In the genomic region with DNA sequence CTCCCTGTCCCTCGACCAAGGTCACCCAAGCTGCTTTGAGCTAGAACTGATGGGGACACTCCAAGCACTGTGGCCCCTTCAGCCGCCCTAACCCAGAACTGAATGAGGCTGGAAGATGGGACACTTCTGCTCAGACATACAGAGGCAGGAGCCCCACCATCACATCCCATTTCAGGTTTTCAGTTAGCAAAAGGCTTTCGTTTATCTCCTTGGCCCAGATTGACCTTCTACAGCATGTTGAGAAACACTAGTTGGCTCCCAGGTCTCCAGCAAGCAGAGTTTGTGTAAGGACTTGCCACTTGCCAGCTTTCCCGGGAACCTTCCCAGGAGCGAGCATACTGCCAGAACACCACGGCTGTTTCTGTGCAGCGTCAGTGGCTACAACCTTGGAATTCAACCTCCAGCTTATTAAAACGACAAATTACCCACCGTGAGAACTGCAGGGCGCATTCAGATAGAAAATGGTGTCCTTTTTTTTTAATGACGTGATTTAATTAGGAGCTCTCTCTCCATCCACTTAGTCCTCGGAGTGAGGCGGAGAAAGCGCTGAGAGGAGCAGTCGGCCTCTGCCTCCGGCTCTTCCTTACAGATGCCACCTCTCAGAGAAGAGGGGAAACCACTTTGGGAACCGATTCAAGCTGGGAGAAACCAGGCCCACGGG, we compare ENCODE assay signal across 10 mouse cellular contexts. TPM values are rescaled to one million over a fixed set of nuclear protein-coding genes. Genes with fewer than 3 reads are reported as not detected.
DNase-seq lines count a peak whose midpoint lies in the region; ATAC-seq and TF ChIP-seq lines count a peak whose summit lies in the region.
"Had no signal": no experiment of that assay in that cellular context is flagged by ENCODE, and none has a peak within 500 bp of the region (broad histone marks: within the 10 kb centered on the region; RNA-seq: fewer than 3 reads in every experiment).

No protein-coding gene starts in this region.

- H3K27ac ChIP-seq in stomach, postnatal 0 days (replicated peaks), result no peak overlapping the region
- H3K27ac ChIP-seq: embryonic facial prominence, embryonic 12.5 days had no signal

- no peak for ATAC-seq in stomach, postnatal 0 days (ENCODE audit: low FRiP score, low TSS enrichment)
- ATAC-seq in megakaryocyte-erythroid progenitor cell, adult 5-6 weeks (replicated peaks; ENCODE audit: low FRiP score, low TSS enrichment, poor library complexity, severe bottlenecking), result no peak

- H3K9ac ChIP-seq in stomach, postnatal 0 days (ENCODE audit: low read length), result no peak overlapping the region
- H3K9ac ChIP-seq: embryonic facial prominence, embryonic 12.5 days had no signal

- peaks cover 3% of the 10 kb centered on the region; the same call in 1 of the 2 replicates for H3K4me1 ChIP-seq in lung, adult 2 months (ENCODE audit: control insufficient read depth, insufficient read depth, low read length)
- H3K4me1 ChIP-seq in stomach, postnatal 0 days (replicated peaks; ENCODE audit: control insufficient read depth, insufficient read depth), result no peaks in the 10 kb centered on the region

- peak; percentile 26 to 37 for DNase-seq in lung, adult 18-20 months
- no peak for DNase-seq in lung, adult 2 months
- peak; percentile 11 for DNase-seq in cerebellum, adult 8-10 months
- peak; percentile 85 for DNase-seq in gastrocnemius, postnatal 14 days
- peak; percentile 46 to 74 for DNase-seq in left cerebral cortex, postnatal 10 days (ENCODE audit: extremely low spot score in 1 of 2, low spot score in 2 of 2)
- peak; percentile 32 to 73 for DNase-seq in urinary bladder, postnatal 36 days (ENCODE audit: low spot score in 2 of 2)
- DNase-seq in stomach, postnatal 0 days (ENCODE audit: low spot score), result no peak

- H3K4me3 ChIP-seq in lung, adult 2 months (replicated peaks; ENCODE audit: extremely low read depth, low read depth, low read length), result no peak overlapping the region
- no peak overlapping the region for H3K4me3 ChIP-seq in stomach, postnatal 0 days (ENCODE audit: low read depth, low read length)
- H3K4me3 ChIP-seq: embryonic facial prominence, embryonic 12.5 days had no signal

- H3K4me2 ChIP-seq in stomach, postnatal 0 days (replicated peaks; ENCODE audit: low read depth), result no peak overlapping the region
- H3K4me2 ChIP-seq: embryonic facial prominence, embryonic 12.5 days had no signal

- intact Hi-C loops in gastrocnemius, postnatal 14 days (cut with DNase I; ENCODE audit: low total_unique reads), result no loop called here
- intact Hi-C loops in left cerebral cortex, postnatal 10 days (cut with DNase I), result no loop called here

- TF ChIP-seq CTCF in lung, adult 2 months (IDR thresholded peaks at IDR 0.05; ENCODE audit: insufficient read depth, low read length), result no peak
- TF ChIP-seq CTCF in stomach, postnatal 0 days (IDR thresholded peaks at IDR 0.05; ENCODE audit: low read depth), result no peak

- H3K9me3 ChIP-seq in stomach, postnatal 0 days (ENCODE audit: control insufficient read depth, low read length), result no peaks in the 10 kb centered on the region
- H3K9me3 ChIP-seq: embryonic facial prominence, embryonic 12.5 days; G1E had no signal

- no peaks in the 10 kb centered on the region for H3K36me3 ChIP-seq in stomach, postnatal 0 days (ENCODE audit: control insufficient read depth, insufficient read depth, low read length)
- H3K36me3 ChIP-seq: embryonic facial prominence, embryonic 12.5 days; G1E had no signal

- TF ChIP-seq POLR2A in lung, adult 2 months (IDR thresholded peaks at IDR 0.05; ENCODE audit: borderline replicate concordance, extremely low read depth, low read depth, low read length), result no peak

- TF ChIP-seq EP300 in stomach, postnatal 0 days (optimal IDR thresholded peaks at IDR 0.05), result no peak

- no peaks in the 10 kb centered on the region for H3K27me3 ChIP-seq in stomach, postnatal 0 days (ENCODE audit: control insufficient read depth, insufficient read depth, low read length)
- H3K27me3 ChIP-seq: embryonic facial prominence, embryonic 12.5 days had no signal

- WGBS in lung, adult 2 months, result 73% methylated on average over 18 of the region's 18 CpGs
- 74% methylated on average over 18 of the region's 18 CpGs for WGBS in stomach, postnatal 0 days

RNA-seq across cellular contexts. Expression of a gene that starts 39.7 kb away (rescaled TPM):
- 9.9 and 14.1 TPM in 2 replicates for polyA plus RNA-seq in lung, adult 2 months (2012; rRNA removed)
- total RNA-seq in gastrocnemius, postnatal 14 days (2021), result 1 to 10 TPM; 7.2 to 9.5 TPM
- total RNA-seq in left cerebral cortex, postnatal 10 days (2021), result 10 to 100 TPM; 15.0 to 17.8 TPM
- polyA plus RNA-seq in stomach, postnatal 0 days (2015; fragmentation: Nextera tagmentation; extraction: Ambion mirVana), result 2.1 and 2.4 TPM in 2 replicates
- 20.6 and 27.2 TPM in 2 replicates for total RNA-seq in megakaryocyte-erythroid progenitor cell, adult 5-6 weeks (2014; fragmentation: Nextera tagmentation)
- total RNA-seq in megakaryocyte-erythroid progenitor cell, adult 5-6 weeks (2017), result 15.5 and 39.4 TPM in 2 replicates

RNA-seq across cellular contexts. Expression of a gene that starts 54.8 kb away (rescaled TPM):
- 0.07 and 0.11 TPM in 2 replicates for polyA plus RNA-seq in lung, adult 2 months (2012; rRNA removed)
- under 1 TPM; 0.18 to 0.31 TPM for total RNA-seq in gastrocnemius, postnatal 14 days (2021)
- total RNA-seq in left cerebral cortex, postnatal 10 days (2021), result 10 to 100 TPM; 23.4 to 24.2 TPM
- polyA plus RNA-seq in stomach, postnatal 0 days (2015; fragmentation: Nextera tagmentation; extraction: Ambion mirVana), result 0.17 and 0.22 TPM in 2 replicates
- total RNA-seq in megakaryocyte-erythroid progenitor cell, adult 5-6 weeks (2014; fragmentation: Nextera tagmentation), result not detected in 2 replicates
- not detected in 2 replicates for total RNA-seq in megakaryocyte-erythroid progenitor cell, adult 5-6 weeks (2017)
- polyA plus RNA-seq: G1E had no signal

Comparison
In these comparisons a context has a peak if more than half of its experiments do, and no peak if none do; other contexts are left out.
1. DNase-seq: peak in lung, adult 18-20 months (2 of 2), cerebellum, adult 8-10 months (single experiment), gastrocnemius, postnatal 14 days (single experiment), left cerebral cortex, postnatal 10 days (2 of 2) and urinary bladder, postnatal 36 days (2 of 2); none in lung, adult 2 months (single experiment) and stomach, postnatal 0 days (single experiment).
2. RNA of a gene that starts 54.8 kb away (total RNA-seq): 23.4 to 24.2 TPM in left cerebral cortex, postnatal 10 days; 0.18 to 0.31 TPM in gastrocnemius, postnatal 14 days and not detected in megakaryocyte-erythroid progenitor cell, adult 5-6 weeks; every median in the first group is over 10 times any median in the second.